Mouse (Mus musculus) limb, embryonic 10.5 days (tissue): ENCODE measurements around the gene Tspyl3. TPM values are rescaled to one million over a fixed set of nuclear protein-coding genes. Genes with fewer than 3 reads are reported as not detected.
"Not testable (repeated sequence)": the region's sequence is repeated elsewhere in the genome, so short reads cannot be mapped to it uniquely, and the experiment has no call there.

Source experiments
- DNase-seq: peaks from one replicate; pipeline ENCODE4 v3.0.0-alpha.2; 2017; ENCODE audit warnings: low spot score
- H3K27ac ChIP-seq: fragments of 300-500 bp; sonication (generic); 2 replicates; pipeline ENCODE4 v1.5.1; 2016; ENCODE audit warnings: mild to moderate bottlenecking
- H3K27me3 ChIP-seq: fragments of 300-500 bp; sonication (generic); 2 replicates; pipeline ENCODE4 v1.6.1; 2016; ENCODE audit warnings: low read depth, mild to moderate bottlenecking; ENCODE audit not compliant: poor library complexity, severe bottlenecking
- H3K36me3 ChIP-seq: fragments of 300-500 bp; sonication (generic); 2 replicates; pipeline ENCODE4 v1.6.1; 2016; ENCODE audit warnings: mild to moderate bottlenecking, moderate library complexity
- H3K4me1 ChIP-seq: fragments of 300-500 bp; sonication (generic); 2 replicates; pipeline ENCODE4 v1.6.1; 2016
- H3K4me3 ChIP-seq: fragments of 300-500 bp; sonication (generic); 2 replicates; pipeline ENCODE4 v1.5.1; 2016; ENCODE audit warnings: mild to moderate bottlenecking, moderate library complexity
- H3K9me3 ChIP-seq: fragments of 300-500 bp; sonication (generic); replicated peaks from 2 replicates; pipeline ENCODE4 v1.6.1; 2016; ENCODE audit warnings: mild to moderate bottlenecking
- WGBS: fragments of 180-500 bp; shearing (Covaris S2); methylation state at CpG from one replicate; pipeline ENCODE4 v1.1.7; 2016; 5-methylcytosine and 5-hydroxymethylcytosine counted together
- polyA plus RNA-seq: library from polyadenylated mRNA; unstranded; fragments of >200 nt; fragmentation: Nextera tagmentation; extraction: Ambion mirVana; gene quantifications from 2 replicates; pipeline ENCODE4 v1.2.1, GENCODE M21; 2016

The Tspyl3 gene
- 5.8 and 9.9 TPM in 2 replicates for polyA plus RNA-seq

DNA sequence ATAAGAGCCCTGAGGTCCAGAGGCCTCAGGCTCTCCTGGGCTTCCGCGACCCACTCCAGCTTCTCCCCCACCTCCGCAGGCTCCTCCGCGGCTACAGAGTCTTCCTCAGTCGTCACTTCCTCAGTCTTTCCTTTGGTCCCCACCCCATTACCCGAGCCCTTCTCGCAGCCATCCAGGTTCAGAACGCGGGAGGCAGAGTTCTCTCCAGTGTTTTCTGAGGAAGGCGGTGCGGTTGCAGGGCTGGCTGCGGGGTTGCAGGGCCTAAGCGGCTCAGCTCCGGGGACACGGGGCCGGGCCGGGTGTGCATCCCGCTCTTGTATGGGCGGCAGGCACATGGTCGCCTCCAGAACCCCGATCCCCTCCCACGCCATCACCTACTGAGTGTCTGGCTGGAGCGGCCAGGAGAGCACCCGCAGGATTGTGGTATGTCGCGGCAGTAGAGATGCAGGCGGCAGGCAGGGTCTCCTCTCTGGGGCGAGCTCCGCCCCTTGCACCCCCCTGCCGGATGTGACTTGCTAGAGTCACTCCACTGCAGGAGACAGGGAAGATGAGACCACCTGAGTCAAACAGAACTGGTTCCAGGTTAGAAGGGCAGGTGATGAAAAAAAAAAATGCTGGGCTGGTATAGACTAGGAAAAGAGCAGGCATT lies at the start of gene Tspyl3:
Gene Tspyl3 (minus strand): TSS at position 496 of the 649 bp plus-strand sequence.
- DNase-seq, result peak; percentile 69
- Histone ChIP-seq H3K27ac (peak within 1 kb of the TSS; percentile 87), H3K27me3 (no peaks in the 10 kb centered on the region), H3K9me3 (no peaks in the 10 kb centered on the region), H3K36me3 (peaks cover 31% of the 10 kb centered on the region), H3K4me1 (peaks cover 25% of the 10 kb centered on the region), H3K4me3 (peak within 1 kb of the TSS; percentile 68)
- WGBS, result 3% methylated on average over 31 of the region's 31 CpGs

DNA sequence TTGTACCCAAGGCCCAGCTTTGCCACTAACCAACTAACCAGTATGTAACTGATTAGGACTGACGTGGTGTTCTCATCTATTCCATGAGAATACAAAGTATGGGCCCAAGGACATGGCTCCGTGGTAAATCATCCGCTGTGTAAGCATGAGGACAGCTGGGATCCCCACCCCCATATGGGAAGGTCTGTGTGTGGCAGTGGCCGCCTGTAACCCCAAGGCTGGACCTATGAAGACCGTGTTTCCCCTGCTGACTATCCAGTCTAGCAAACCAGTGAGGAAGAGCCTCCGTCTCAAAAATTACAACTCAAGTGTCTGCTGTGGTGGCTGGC lies 49.6 kb upstream of the Tspyl3 start:
- Histone ChIP-seq H3K9me3 (no peaks in the 10 kb centered on the region), H3K27ac (no peak overlapping the region), H3K4me3 (no peak overlapping the region), H3K36me3 (no peaks in the 10 kb centered on the region), H3K27me3 (no peaks in the 10 kb centered on the region), H3K4me1 (peaks cover 16% of the 10 kb centered on the region)
- no peak for DNase-seq
- WGBS, result 83% methylated on average over 6 of the region's 6 CpGs

DNA sequence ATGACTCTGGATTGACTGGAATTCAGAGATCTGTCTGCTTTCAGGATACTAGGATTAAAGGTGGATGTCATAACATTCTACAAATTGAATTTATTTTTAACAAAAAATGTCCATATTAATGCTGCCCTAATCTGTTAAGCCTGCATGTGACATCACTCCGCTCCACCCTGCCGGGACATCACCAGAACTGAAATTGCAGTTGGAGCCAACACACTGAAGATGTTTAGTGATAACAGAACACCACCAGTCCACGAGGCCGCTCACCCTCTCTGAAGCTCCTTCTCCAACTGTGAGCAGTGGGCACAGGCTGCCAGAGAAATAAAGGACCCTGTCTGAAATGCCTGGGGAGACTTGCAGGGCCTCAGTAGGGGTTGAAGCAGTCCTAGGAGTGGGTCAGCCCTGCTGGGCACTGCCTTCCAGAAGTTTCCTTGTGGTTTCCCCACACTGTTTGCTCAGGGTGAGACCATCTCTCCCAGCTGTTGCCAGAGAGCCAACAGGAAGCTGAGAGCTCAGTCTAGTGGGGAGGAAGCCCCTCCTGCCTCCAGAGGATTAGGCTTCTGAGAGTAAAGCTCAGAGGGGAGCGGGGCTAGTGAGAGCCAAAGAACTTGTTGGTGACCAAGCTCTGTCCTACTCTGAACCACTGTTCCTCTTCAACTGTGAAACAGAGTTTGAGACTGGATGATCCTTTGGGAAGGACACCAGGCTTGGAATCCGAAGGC lies 49.1 kb upstream of the Tspyl3 start:
- H3K4me1 ChIP-seq, result peaks cover 19% of the 10 kb centered on the region
- H3K4me3 ChIP-seq, H3K27me3 ChIP-seq, H3K9me3 ChIP-seq, H3K36me3 ChIP-seq, DNase-seq, H3K27ac ChIP-seq: not testable (repeated sequence)
- 84% methylated on average over 6 of the region's 6 CpGs for WGBS

DNA sequence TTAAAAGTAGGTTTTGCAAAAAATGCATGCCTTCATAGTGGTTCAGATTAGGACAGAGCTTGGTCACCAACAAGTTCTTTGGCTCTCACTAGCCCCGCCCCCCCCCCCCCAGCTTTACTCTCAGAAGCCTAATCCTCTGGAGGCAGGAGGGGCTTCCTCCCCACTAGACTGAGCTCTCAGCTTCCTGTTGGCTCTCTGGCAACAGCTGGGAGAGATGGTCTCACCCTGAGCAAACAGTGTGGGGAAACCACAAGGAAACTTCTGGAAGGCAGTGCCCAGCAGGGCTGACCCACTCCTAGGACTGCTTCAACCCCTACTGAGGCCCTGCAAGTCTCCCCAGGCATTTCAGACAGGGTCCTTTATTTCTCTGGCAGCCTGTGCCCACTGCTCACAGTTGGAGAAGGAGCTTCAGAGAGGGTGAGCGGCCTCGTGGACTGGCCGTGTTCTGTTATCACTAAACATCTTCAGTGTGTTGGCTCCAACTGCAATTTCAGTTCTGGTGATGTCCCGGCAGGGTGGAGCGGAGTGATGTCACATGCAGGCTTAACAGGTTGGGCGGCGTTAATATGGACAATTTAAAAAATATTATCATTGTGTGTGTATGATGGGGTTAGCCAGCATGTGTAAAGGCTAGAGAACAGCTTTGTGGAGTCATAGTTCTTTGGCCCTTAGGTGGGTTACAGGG lies 45.1 kb upstream of the Tspyl3 start:
- not testable (repeated sequence) for H3K27ac ChIP-seq, H3K4me3 ChIP-seq, H3K9me3 ChIP-seq, DNase-seq, H3K27me3 ChIP-seq
- WGBS, result 76% methylated on average over 8 of the region's 8 CpGs
- Histone ChIP-seq H3K4me1 (peaks cover 19% of the 10 kb centered on the region), H3K36me3 (peaks cover 21% of the 10 kb centered on the region)

DNA sequence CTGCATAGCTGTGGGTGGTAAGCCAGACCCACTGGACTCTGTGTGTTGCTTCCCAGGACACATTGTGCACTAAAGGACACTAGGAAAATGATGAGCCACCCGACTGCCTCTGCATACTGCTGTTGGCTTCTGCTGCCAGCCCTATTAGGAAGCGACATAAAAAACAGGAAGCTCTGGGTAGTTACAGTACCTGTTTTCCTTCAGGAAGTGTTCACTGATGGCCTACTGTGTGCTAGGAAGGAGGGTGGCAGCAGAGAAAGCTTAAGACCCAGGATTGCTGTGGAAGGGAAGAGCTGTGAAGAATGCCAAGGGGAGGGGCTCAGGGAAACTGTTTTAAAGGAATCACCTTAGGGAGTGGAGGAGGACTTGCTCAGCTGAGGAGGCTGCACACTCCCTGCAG lies 42.1 kb upstream of the Tspyl3 start:
- DNase-seq, result no peak
- Histone ChIP-seq H3K9me3 (no peaks in the 10 kb centered on the region), H3K4me3 (no peak overlapping the region), H3K27ac (no peak overlapping the region), H3K27me3 (no peaks in the 10 kb centered on the region), H3K36me3 (peaks cover 50% of the 10 kb centered on the region), H3K4me1 (peaks cover 6% of the 10 kb centered on the region; the same call in 1 of the 2 replicates)
- 80% methylated on average over 2 of the region's 2 CpGs for WGBS

DNA sequence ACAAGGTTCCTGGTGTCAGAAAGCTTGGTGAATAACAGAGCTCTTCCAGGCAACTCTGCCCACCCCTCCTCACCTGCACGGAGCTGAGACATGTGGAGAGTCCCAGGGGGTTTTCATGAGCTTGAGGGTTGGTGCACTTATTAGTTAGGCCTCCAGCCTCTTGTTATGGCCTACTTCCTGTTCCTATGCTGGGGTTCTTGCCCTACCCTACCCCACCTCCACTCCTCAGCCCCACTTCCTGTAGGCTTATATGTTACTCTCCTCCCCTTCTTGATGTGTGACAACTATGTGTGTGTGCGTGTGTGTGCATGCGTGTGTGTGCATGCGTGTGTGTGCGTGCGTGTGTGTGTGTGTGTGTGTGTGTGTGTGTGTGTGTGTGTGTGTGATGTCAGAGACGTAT lies 37.8 kb upstream of the Tspyl3 start:
- no peak overlapping the region for H3K4me3 ChIP-seq
- WGBS, result 89% methylated on average over 7 of the region's 7 CpGs

DNA sequence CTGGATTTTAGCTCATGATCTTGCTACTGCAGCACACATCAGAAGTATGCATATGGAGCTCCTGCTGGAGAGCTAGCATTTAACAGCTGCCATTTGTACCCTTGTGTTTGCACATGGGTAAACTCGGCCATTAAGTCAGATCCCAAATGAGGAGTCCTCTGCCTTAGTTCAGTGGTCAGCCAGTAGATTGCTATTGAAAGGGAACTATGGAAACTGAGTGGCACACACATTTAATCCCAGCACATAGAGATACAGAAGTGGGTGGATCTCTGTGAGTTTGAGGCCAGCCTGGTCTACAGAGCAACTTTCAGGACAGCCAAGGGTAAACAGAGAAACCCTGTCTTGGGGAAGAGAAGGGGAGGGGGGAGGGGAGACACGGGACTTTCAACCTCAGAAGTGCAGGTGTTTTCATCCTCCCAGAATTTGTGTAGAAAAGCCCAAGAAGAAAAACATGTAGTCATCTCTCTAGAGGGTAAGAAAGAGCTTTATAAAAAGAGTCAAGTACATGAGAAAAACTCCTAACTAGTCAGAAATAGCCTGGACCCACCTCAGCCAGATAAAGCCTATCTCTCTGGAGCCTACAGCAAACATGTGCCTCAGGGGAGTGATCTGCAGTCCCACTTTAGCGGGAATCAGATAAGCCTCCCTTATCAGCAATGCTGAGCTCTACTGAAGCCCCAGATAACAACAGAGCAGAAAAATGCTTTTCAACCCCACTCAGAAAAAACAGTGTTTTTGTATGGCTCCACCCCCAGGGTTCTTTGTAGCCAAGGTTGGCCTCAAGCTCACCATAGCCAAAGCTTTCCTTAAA lies 34.8 kb upstream of the Tspyl3 start:
- H3K27me3 ChIP-seq, result no peaks in the 10 kb centered on the region
- DNase-seq, result no peak
- H3K4me1 ChIP-seq, result no peaks in the 10 kb centered on the region
- H3K36me3 ChIP-seq, result peaks cover 65% of the 10 kb centered on the region
- no peak overlapping the region for H3K27ac ChIP-seq
- H3K9me3 ChIP-seq, result no peaks in the 10 kb centered on the region
- H3K4me3 ChIP-seq, result no peak overlapping the region
- WGBS, result 63% methylated on average over 3 of the region's 3 CpGs

More for the DNA sequence above, 37.8 kb upstream of the Tspyl3 start:
- Histone ChIP-seq H3K27me3 (no peaks in the 10 kb centered on the region), H3K4me1 (no peaks in the 10 kb centered on the region), H3K9me3 (no peaks in the 10 kb centered on the region), H3K27ac (no peak overlapping the region), H3K36me3 (peaks cover 87% of the 10 kb centered on the region)
- no peak for DNase-seq

DNA sequence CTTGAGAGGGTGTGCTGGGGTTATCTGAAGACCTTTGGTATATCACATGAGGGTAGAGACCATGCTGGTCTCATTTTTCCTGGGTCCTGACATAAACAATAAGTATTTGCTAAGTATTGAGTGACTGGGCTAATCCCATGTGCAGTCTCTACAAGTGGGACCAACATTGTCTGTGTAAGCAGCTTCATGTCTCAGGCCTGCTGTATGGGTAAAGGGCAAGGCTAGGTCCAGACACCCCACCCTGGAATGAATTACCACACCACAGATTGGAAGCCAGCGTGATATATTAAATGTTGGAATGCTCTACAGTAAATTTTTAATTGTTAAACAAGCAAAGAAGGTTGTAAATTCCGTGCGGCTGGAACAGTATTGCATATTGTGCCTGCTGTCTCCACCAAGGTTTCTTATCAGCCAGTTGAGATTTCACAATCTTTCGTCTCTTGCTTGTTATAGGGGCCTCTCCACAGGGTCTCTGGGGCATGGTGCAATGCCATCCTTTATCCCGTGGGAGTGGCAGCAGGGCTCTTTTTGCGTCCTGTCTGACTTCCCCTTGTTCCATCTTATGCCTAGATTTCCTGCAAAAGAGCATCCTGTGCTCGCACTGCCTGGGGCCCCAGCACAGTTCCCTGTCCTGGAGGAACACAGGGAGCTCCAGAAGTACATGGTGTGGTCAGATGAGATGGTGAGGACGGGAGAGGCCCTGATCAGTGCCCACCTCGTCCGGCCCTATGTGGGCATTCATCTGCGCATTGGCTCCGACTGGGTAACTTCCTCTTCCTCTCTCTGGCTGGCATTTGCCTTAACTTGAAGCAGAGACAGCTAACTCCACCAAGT lies 34.0 kb upstream of the Tspyl3 start:
- WGBS, result 85% methylated on average over 12 of the region's 12 CpGs
- no peak for DNase-seq
- no peak overlapping the region for H3K4me3 ChIP-seq
- H3K9me3 ChIP-seq, result no peaks in the 10 kb centered on the region
- H3K27ac ChIP-seq, result no peak overlapping the region
- no peaks in the 10 kb centered on the region for H3K4me1 ChIP-seq
- peaks cover 64% of the 10 kb centered on the region for H3K36me3 ChIP-seq
- no peaks in the 10 kb centered on the region for H3K27me3 ChIP-seq

DNA sequence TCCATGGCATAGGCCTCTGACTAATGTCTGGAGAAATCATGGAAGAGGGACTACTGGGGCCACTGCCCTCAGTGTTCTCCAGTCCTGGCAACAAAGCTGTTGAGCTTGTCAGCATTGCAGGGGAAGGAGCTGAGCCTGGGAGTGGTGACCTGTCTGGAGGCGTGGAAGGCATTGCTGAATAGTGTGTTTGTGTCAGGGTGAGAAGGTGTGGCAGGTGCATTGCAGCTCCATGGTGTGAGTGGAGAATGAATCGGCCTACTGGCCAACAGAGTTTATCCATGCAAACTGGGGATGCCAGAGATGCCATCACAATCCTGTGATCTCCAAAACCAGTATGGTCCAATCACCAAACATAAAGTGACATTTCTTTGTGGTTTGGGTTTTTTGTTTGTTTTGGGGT lies 31.4 kb upstream of the Tspyl3 start:
- Histone ChIP-seq H3K27ac (no peak overlapping the region), H3K4me1 (no peaks in the 10 kb centered on the region), H3K4me3 (no peak overlapping the region), H3K36me3 (peaks cover 65% of the 10 kb centered on the region), H3K27me3 (no peaks in the 10 kb centered on the region), H3K9me3 (no peaks in the 10 kb centered on the region)
- WGBS, result 85% methylated on average over 2 of the region's 2 CpGs
- no peak for DNase-seq

DNA sequence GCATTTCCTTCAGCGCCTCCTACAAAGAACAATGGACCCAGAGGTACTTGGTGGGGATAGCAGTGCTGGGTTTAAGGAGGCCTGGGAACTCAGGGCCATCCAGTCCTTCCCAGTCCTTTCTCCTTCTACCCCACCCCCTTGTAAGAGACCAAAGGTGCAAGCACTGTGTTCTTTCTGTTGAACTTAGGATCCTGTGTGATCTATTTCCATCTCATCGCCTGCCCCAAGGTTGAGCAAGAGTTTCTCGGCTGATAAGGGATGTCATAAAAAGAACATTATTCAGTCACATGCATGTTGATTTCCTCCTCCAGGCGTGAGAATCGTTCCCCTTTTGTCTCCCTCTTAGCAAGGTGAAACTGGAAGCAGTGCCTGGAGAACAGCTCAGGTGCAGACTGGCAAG lies 24.5 kb upstream of the Tspyl3 start:
- Histone ChIP-seq H3K27ac (no peak overlapping the region), H3K36me3 (peaks cover 86% of the 10 kb centered on the region), H3K9me3 (no peaks in the 10 kb centered on the region), H3K4me1 (no peaks in the 10 kb centered on the region), H3K4me3 (no peak overlapping the region), H3K27me3 (no peaks in the 10 kb centered on the region)
- no peak for DNase-seq
- 92% methylated on average over 5 of the region's 5 CpGs for WGBS

DNA sequence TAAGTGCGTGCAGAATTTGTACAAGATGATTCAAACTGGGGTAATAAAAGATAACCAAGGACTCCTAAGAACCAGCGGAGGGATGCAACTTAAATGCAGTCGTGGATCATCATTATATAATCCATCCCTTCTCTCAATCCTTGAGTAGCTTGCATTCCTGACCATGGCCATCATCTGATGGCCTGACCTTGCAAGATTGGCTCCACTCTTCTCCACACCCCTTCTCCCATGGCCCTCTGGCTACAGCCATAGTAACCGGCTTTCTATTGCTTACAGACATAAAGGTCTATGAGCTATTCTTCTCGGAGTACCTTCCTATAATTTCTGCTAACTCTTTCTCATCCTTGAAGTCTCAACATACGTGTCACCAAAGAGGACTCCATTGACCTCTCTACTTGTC lies 16.9 kb upstream of the Tspyl3 start:
- Histone ChIP-seq H3K9me3 (no peaks in the 10 kb centered on the region), H3K27me3 (no peaks in the 10 kb centered on the region), H3K36me3 (peaks cover 53% of the 10 kb centered on the region), H3K4me3 (peak overlapping the region; percentile 99), H3K4me1 (peaks cover 43% of the 10 kb centered on the region), H3K27ac (peak overlapping the region; percentile 99; the same call in 1 of the 2 replicates)
- WGBS, result 72% methylated on average over 6 of the region's 6 CpGs
- no peak for DNase-seq
